Mouse (Mus musculus) ES-E14 (cell line): ENCODE data around the gene Oasl2.

Source experiments
- CHD2 ChIP-seq: IDR thresholded peaks from 2 replicates; pipeline ENCODE4 v1.6.1; 2014; ENCODE audit warnings: mild to moderate bottlenecking, low read depth, low read length, inconsistent platforms
- MAFK ChIP-seq: IDR thresholded peaks from 2 replicates; pipeline ENCODE4 v1.6.1; 2014; ENCODE audit warnings: mild to moderate bottlenecking, low read depth, low read length, inconsistent platforms; ENCODE audit not compliant: insufficient read depth
- ZC3H11A ChIP-seq: IDR thresholded peaks from 2 replicates; pipeline ENCODE4 v1.6.1; 2012; ENCODE audit warnings: low read depth, mild to moderate bottlenecking, inconsistent platforms, low read length, borderline replicate concordance

DNA sequence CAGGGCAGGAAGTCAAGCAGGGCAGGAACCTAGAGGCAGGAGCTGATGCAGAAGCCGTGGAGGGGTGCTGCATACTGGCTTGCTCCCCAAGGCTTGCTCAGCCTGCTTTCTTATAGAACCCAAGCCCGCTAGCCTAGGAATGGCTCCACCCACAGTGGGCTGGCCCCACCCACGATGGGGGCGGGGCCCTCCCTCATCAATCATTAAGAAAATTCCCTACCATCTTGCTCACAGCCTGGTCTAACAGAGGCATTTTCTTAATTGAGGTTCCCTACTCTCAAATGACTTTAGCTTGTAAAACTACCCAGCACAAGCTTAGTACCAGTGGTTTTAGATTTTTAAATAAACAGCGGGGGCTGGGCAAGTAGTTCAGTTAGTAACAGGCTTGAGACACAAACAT lies 34.9 kb downstream of the Oasl2 start:
- TF ChIP-seq ZC3H11A: no peak
- no peak for TF ChIP-seq CHD2
- TF ChIP-seq MAFK: no peak
